Mouse (Mus musculus): ENCODE measurements around the gene Serpina3g. TPM values are rescaled to one million over a fixed set of nuclear protein-coding genes. Genes with fewer than 3 reads are reported as not detected.

Gene Serpina3g
- polyA plus RNA-seq (2012; rRNA removed) = 11.2 and 12.2 TPM in 2 replicates

- WGBS = 29% methylated on average over 5 of the region's 5 CpGs
- TF ChIP-seq POLR2A (IDR thresholded peaks at IDR 0.05; ENCODE audit: borderline replicate concordance, extremely low read depth, low read depth, low read length) = no peak
- no peak for TF ChIP-seq CTCF (IDR thresholded peaks at IDR 0.05; ENCODE audit: insufficient read depth, low read length)
- H3K4me1 ChIP-seq (ENCODE audit: control insufficient read depth, insufficient read depth, low read length) = no peaks in the 10 kb centered on the region
- DNase-seq = no peak
- H3K4me3 ChIP-seq (replicated peaks; ENCODE audit: extremely low read depth, low read depth, low read length) = peak within 1 kb of the TSS; percentile 29
Observed at GRCm38 (mm10) chr12:104235915-104236314, at the start of gene Serpina3g. TSS of gene Serpina3g (plus strand) at chr12:104236245.

GRCm38 (mm10) chr12:104189246-104189645 is 46.8 kb upstream of the Serpina3g start:
- WGBS = 62% methylated on average over 2 of the region's 2 CpGs
- no peaks in the 10 kb centered on the region for H3K4me1 ChIP-seq (ENCODE audit: control insufficient read depth, insufficient read depth, low read length)
- TF ChIP-seq CTCF (IDR thresholded peaks at IDR 0.05; ENCODE audit: insufficient read depth, low read length) (no peak), POLR2A (IDR thresholded peaks at IDR 0.05; ENCODE audit: borderline replicate concordance, extremely low read depth, low read depth, low read length) (no peak)
- no peak overlapping the region for H3K4me3 ChIP-seq (replicated peaks; ENCODE audit: extremely low read depth, low read depth, low read length)
- no peak for DNase-seq

- TF ChIP-seq POLR2A (IDR thresholded peaks at IDR 0.05; ENCODE audit: borderline replicate concordance, extremely low read depth, low read depth, low read length) = no peak
- TF ChIP-seq CTCF (IDR thresholded peaks at IDR 0.05; ENCODE audit: insufficient read depth, low read length) = no peak
- no peak overlapping the region for H3K4me3 ChIP-seq (replicated peaks; ENCODE audit: extremely low read depth, low read depth, low read length)
- DNase-seq = no peak
- H3K4me1 ChIP-seq (ENCODE audit: control insufficient read depth, insufficient read depth, low read length) = no peaks in the 10 kb centered on the region
Observed at GRCm38 (mm10) chr12:104190852-104191251, 45.2 kb upstream of the Serpina3g start.

- WGBS = 75% methylated on average over 4 of the region's 4 CpGs
Observed at GRCm38 (mm10) chr12:104209149-104209548, 26.9 kb upstream of the Serpina3g start.

GRCm38 (mm10) chr12:104209802-104210201 is 26.2 kb upstream of the Serpina3g start:
- Histone ChIP-seq H3K4me1 (ENCODE audit: control insufficient read depth, insufficient read depth, low read length) (no peaks in the 10 kb centered on the region), H3K4me3 (replicated peaks; ENCODE audit: extremely low read depth, low read depth, low read length) (no peak overlapping the region)
- DNase-seq = no peak
- TF ChIP-seq CTCF (IDR thresholded peaks at IDR 0.05; ENCODE audit: insufficient read depth, low read length) (no peak), POLR2A (IDR thresholded peaks at IDR 0.05; ENCODE audit: borderline replicate concordance, extremely low read depth, low read depth, low read length) (no peak)
- WGBS = 90% methylated on average over 2 of the region's 2 CpGs

More at GRCm38 (mm10) chr12:104209149-104209548, 26.9 kb upstream of the Serpina3g start:
- no peaks in the 10 kb centered on the region for H3K4me1 ChIP-seq (ENCODE audit: control insufficient read depth, insufficient read depth, low read length)
- no peak overlapping the region for H3K4me3 ChIP-seq (replicated peaks; ENCODE audit: extremely low read depth, low read depth, low read length)
- no peak for DNase-seq
- TF ChIP-seq CTCF (IDR thresholded peaks at IDR 0.05; ENCODE audit: insufficient read depth, low read length) (no peak), POLR2A (IDR thresholded peaks at IDR 0.05; ENCODE audit: borderline replicate concordance, extremely low read depth, low read depth, low read length) (no peak)

GRCm38 (mm10) chr12:104213689-104214444 is 22.2 kb upstream of the Serpina3g start:
- Histone ChIP-seq H3K4me3 (replicated peaks; ENCODE audit: extremely low read depth, low read depth, low read length) (no peak overlapping the region), H3K4me1 (ENCODE audit: control insufficient read depth, insufficient read depth, low read length) (no peaks in the 10 kb centered on the region)
- TF ChIP-seq CTCF (IDR thresholded peaks at IDR 0.05; ENCODE audit: insufficient read depth, low read length) = no peak
- no peak for DNase-seq
- WGBS = 54% methylated on average over 2 of the region's 2 CpGs

- no peak for DNase-seq
- Histone ChIP-seq H3K4me3 (replicated peaks; ENCODE audit: extremely low read depth, low read depth, low read length) (no peak within 1 kb of the TSS), H3K4me1 (ENCODE audit: control insufficient read depth, insufficient read depth, low read length) (no peaks in the 10 kb centered on the region)
- 59% methylated on average over 1 of the region's 1 CpGs for WGBS
- TF ChIP-seq CTCF (IDR thresholded peaks at IDR 0.05; ENCODE audit: insufficient read depth, low read length) = no peak
- TF ChIP-seq POLR2A (IDR thresholded peaks at IDR 0.05; ENCODE audit: borderline replicate concordance, extremely low read depth, low read depth, low read length) = no peak
Observed at GRCm38 (mm10) chr12:104214445-104214753, 21.6 kb upstream of the Serpina3g start, which contains the start of gene Serpina3f. TSS of gene Serpina3f (plus strand) at chr12:104214544.

GRCm38 (mm10) chr12:104215249-104215648 is 20.8 kb upstream of the Serpina3g start:
- 69% methylated on average over 1 of the region's 1 CpGs for WGBS

GRCm38 (mm10) chr12:104221616-104222015 is 14.4 kb upstream of the Serpina3g start:
- no peak for DNase-seq
- TF ChIP-seq POLR2A (IDR thresholded peaks at IDR 0.05; ENCODE audit: borderline replicate concordance, extremely low read depth, low read depth, low read length) (no peak), CTCF (IDR thresholded peaks at IDR 0.05; ENCODE audit: insufficient read depth, low read length) (no peak)
- Histone ChIP-seq H3K4me1 (ENCODE audit: control insufficient read depth, insufficient read depth, low read length) (no peaks in the 10 kb centered on the region; the same call in 1 of the 2 replicates), H3K4me3 (replicated peaks; ENCODE audit: extremely low read depth, low read depth, low read length) (no peak overlapping the region)
- 66% methylated on average over 1 of the region's 1 CpGs for WGBS

More at GRCm38 (mm10) chr12:104215249-104215648, 20.8 kb upstream of the Serpina3g start:
- TF ChIP-seq CTCF (IDR thresholded peaks at IDR 0.05; ENCODE audit: insufficient read depth, low read length) (no peak), POLR2A (IDR thresholded peaks at IDR 0.05; ENCODE audit: borderline replicate concordance, extremely low read depth, low read depth, low read length) (no peak)
- H3K4me3 ChIP-seq (replicated peaks; ENCODE audit: extremely low read depth, low read depth, low read length) = no peak overlapping the region
- no peak for DNase-seq
- H3K4me1 ChIP-seq (ENCODE audit: control insufficient read depth, insufficient read depth, low read length) = no peaks in the 10 kb centered on the region

- 34% methylated on average over 1 of the region's 1 CpGs for WGBS
- DNase-seq = no peak
- Histone ChIP-seq H3K4me3 (replicated peaks; ENCODE audit: extremely low read depth, low read depth, low read length) (no peak overlapping the region), H3K4me1 (ENCODE audit: control insufficient read depth, insufficient read depth, low read length) (no peaks in the 10 kb centered on the region; the same call in 1 of the 2 replicates)
- TF ChIP-seq CTCF (IDR thresholded peaks at IDR 0.05; ENCODE audit: insufficient read depth, low read length) = no peak
- no peak for TF ChIP-seq POLR2A (IDR thresholded peaks at IDR 0.05; ENCODE audit: borderline replicate concordance, extremely low read depth, low read depth, low read length)
Observed at GRCm38 (mm10) chr12:104223690-104224089, 12.4 kb upstream of the Serpina3g start.

All from lung, adult 2 months (tissue).